Comparison of ENCODE assay signal across 17 mouse cellular contexts in the genomic region with DNA sequence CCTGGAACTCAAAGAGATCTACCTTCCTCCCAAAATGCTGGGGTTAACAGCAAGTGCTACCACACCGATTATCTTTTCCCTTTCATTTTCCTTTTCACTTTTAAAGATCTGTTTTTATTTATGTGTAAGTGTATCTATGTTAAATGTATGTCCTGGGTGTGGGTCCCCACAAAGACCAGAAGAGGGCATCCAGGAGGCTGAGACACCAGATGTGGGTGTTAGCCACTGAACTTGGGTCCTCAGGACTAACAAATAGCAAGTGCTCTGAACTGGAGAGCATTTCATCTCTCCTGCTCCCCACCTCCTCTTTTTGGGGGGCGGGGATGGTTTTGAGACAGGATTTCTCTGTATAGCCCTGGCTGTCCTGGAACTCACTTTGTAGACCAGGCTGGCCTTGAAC. TPM values are rescaled to one million over a fixed set of nuclear protein-coding genes. Genes with fewer than 3 reads are reported as not detected.
DNase-seq lines count a peak whose midpoint lies in the region; ATAC-seq and TF ChIP-seq lines count a peak whose summit lies in the region.
"Had no signal": no experiment of that assay in that cellular context is flagged by ENCODE, and none has a peak within 500 bp of the region (broad histone marks: within the 10 kb centered on the region; RNA-seq: fewer than 3 reads in every experiment).

No protein-coding gene starts in this region.

- no peaks in the 10 kb centered on the region for H3K27me3 ChIP-seq in heart, adult 2 months (ENCODE audit: control insufficient read depth, insufficient read depth, low read length)
- no peaks in the 10 kb centered on the region for H3K27me3 ChIP-seq in midbrain, embryonic 11.5 days (ENCODE audit: control insufficient read depth, insufficient read depth, low read length)
- H3K27me3 ChIP-seq in midbrain, embryonic 14.5 days (ENCODE audit: control insufficient read depth, insufficient read depth, low read length), result no peaks in the 10 kb centered on the region
- H3K27me3 ChIP-seq in splenic B cell, adult 2 months (ENCODE audit: control insufficient read depth, insufficient read depth, low read length, poor library complexity, severe bottlenecking), result no peaks in the 10 kb centered on the region
- H3K27me3 ChIP-seq: hindbrain, embryonic 15.5 days; neural tube, embryonic 15.5 days had no signal

- H3K27ac ChIP-seq in heart, adult 2 months, result no peak overlapping the region
- H3K27ac ChIP-seq in midbrain, embryonic 11.5 days (ENCODE audit: low read depth, low read length), result no peak overlapping the region
- H3K27ac ChIP-seq in midbrain, embryonic 14.5 days (replicated peaks; ENCODE audit: low read depth, low read length), result no peak overlapping the region
- H3K27ac ChIP-seq: embryonic facial prominence, embryonic 10.5 days; hindbrain, embryonic 15.5 days; limb, embryonic 10.5 days; neural tube, embryonic 15.5 days had no signal

- 96% methylated on average over 2 of the region's 2 CpGs for WGBS in heart, adult 2 months
- 96% methylated on average over 2 of the region's 2 CpGs for WGBS in midbrain, embryonic 11.5 days
- 91% methylated on average over 2 of the region's 2 CpGs for WGBS in midbrain, embryonic 14.5 days

- TF ChIP-seq EP300 in heart, adult 2 months (IDR thresholded peaks at IDR 0.05; ENCODE audit: insufficient read depth, low read depth, low read length), result no peak

- no peaks in the 10 kb centered on the region for H3K79me2 ChIP-seq in heart, adult 2 months (replicated peaks; ENCODE audit: control insufficient read depth, insufficient read depth, low read length)

- ATAC-seq in midbrain, embryonic 11.5 days (ENCODE audit: low FRiP score), result no peak
- ATAC-seq in midbrain, embryonic 14.5 days (ENCODE audit: low FRiP score, low TSS enrichment), result no peak

- H3K4me1 ChIP-seq in heart, adult 2 months (ENCODE audit: control insufficient read depth, insufficient read depth, low read length), result peaks cover 6% of the 10 kb centered on the region
- H3K4me1 ChIP-seq in midbrain, embryonic 11.5 days (ENCODE audit: control insufficient read depth, insufficient read depth, low read length), result peaks cover 24% of the 10 kb centered on the region
- peaks cover 28% of the 10 kb centered on the region for H3K4me1 ChIP-seq in midbrain, embryonic 14.5 days (ENCODE audit: control insufficient read depth, insufficient read depth, low read length)

- no peaks in the 10 kb centered on the region for H3K36me3 ChIP-seq in heart, adult 2 months (ENCODE audit: control insufficient read depth, insufficient read depth, low read length)
- H3K36me3 ChIP-seq in midbrain, embryonic 11.5 days (ENCODE audit: control insufficient read depth, insufficient read depth, low read length), result peaks cover 1% of the 10 kb centered on the region; the same call in 1 of the 2 replicates
- peaks cover 6% of the 10 kb centered on the region for H3K36me3 ChIP-seq in midbrain, embryonic 14.5 days (ENCODE audit: control insufficient read depth, insufficient read depth, low read length)
- no peaks in the 10 kb centered on the region for H3K36me3 ChIP-seq in splenic B cell, adult 2 months (ENCODE audit: control insufficient read depth, insufficient read depth, low read length, poor library complexity, severe bottlenecking)

- H3K4me3 ChIP-seq in heart, adult 2 months, result no peak overlapping the region
- H3K4me3 ChIP-seq in midbrain, embryonic 11.5 days (ENCODE audit: low read depth, low read length), result no peak overlapping the region
- H3K4me3 ChIP-seq in midbrain, embryonic 14.5 days (replicated peaks; ENCODE audit: low read depth, low read length), result no peak overlapping the region
- H3K4me3 ChIP-seq: hindbrain, embryonic 15.5 days had no signal

- peak; percentile 45 for TF ChIP-seq CTCF in heart, adult 2 months (IDR thresholded peaks at IDR 0.05)

- no peaks in the 10 kb centered on the region for H3K9me3 ChIP-seq in midbrain, embryonic 11.5 days (ENCODE audit: control insufficient read depth, low read length)
- no peaks in the 10 kb centered on the region for H3K9me3 ChIP-seq in midbrain, embryonic 14.5 days (ENCODE audit: control insufficient read depth, low read length)
- H3K9me3 ChIP-seq: embryonic facial prominence, embryonic 10.5 days; hindbrain, embryonic 15.5 days; limb, embryonic 10.5 days; neural tube, embryonic 15.5 days had no signal

- intact Hi-C loops in heart, adult 2 months (cut with DNase I), result loop anchor here (5.0 kb wide), 2 partner anchors 60 to 65 kb away; a partner anchor contains a TSS

- H3K9ac ChIP-seq in heart, adult 2 months (ENCODE audit: low read depth, low read length), result no peak overlapping the region
- no peak overlapping the region for H3K9ac ChIP-seq in midbrain, embryonic 11.5 days (ENCODE audit: low read length)
- no peak overlapping the region for H3K9ac ChIP-seq in midbrain, embryonic 14.5 days (replicated peaks; ENCODE audit: low read length)
- H3K9ac ChIP-seq: hindbrain, embryonic 15.5 days; neural tube, embryonic 15.5 days had no signal

- H3K4me2 ChIP-seq in midbrain, embryonic 11.5 days, result no peak overlapping the region
- no peak overlapping the region for H3K4me2 ChIP-seq in midbrain, embryonic 14.5 days (ENCODE audit: low read length)

- no peak for DNase-seq in heart, adult 2 months
- DNase-seq in heart, adult 8-10 months (ENCODE audit: low spot score), result no peak
- peak; percentile 82 for DNase-seq in midbrain, embryonic 11.5 days (ENCODE audit: low spot score, missing footprints)
- DNase-seq in midbrain, embryonic 14.5 days, result no peak
- DNase-seq in MEL-GATA-1-ER (ENCODE audit: extremely low read depth, low read depth), result peak; percentile 51
- peak; percentile 65 for DNase-seq in splenic B cell, adult 2 months (ENCODE audit: low read depth, low spot score)
- DNase-seq in testis, postnatal 10 days (ENCODE audit: low spot score), result no peak
- DNase-seq in adrenal gland, postnatal 14 days, result no peak
- DNase-seq: cerebellum, postnatal 10 days; heart, postnatal 10 days; layer of hippocampus, adult 9-11 months; right cerebral cortex, adult 18-20 months; thymus, postnatal 14 days had no signal

- no peak for TF ChIP-seq POLR2A in heart, adult 2 months (IDR thresholded peaks at IDR 0.05; ENCODE audit: insufficient read depth, low read depth, low read length)

RNA-seq across cellular contexts. Expression of a gene that starts 12.0 kb away (rescaled TPM):
- under 1 TPM; 0.03 to 0.05 TPM for total RNA-seq in heart, adult 2 months (2021)
- polyA plus RNA-seq in heart, adult 2 months (2012; rRNA removed), result 0.06 and 0.10 TPM in 2 replicates
- under 1 TPM; 0.05 to 0.06 (median 0.06) TPM for total RNA-seq in heart, adult 8-10 months (2022)
- polyA plus RNA-seq in midbrain, embryonic 11.5 days (2014; fragmentation: Nextera tagmentation; extraction: Ambion mirVana), result 2.4 TPM in 2 replicates
- polyA plus RNA-seq in midbrain, embryonic 14.5 days (2014; fragmentation: Nextera tagmentation; extraction: Ambion mirVana), result 14.2 and 14.7 TPM in 2 replicates
- total RNA-seq in adrenal gland, postnatal 14 days (2021), result 2.9 TPM in 2 replicates

Comparison
In these comparisons a context has a peak if more than half of its experiments do, and no peak if none do; other contexts are left out.
1. DNase-seq: peak in midbrain, embryonic 11.5 days (single experiment), MEL-GATA-1-ER (single experiment) and splenic B cell, adult 2 months (single experiment); none in heart, adult 2 months (0 of 2), heart, adult 8-10 months (single experiment), midbrain, embryonic 14.5 days (single experiment), testis, postnatal 10 days (single experiment) and adrenal gland, postnatal 14 days (single experiment).